Mouse (Mus musculus): ENCODE measurements around the gene Lpin3. TPM values are rescaled to one million over a fixed set of nuclear protein-coding genes. Genes with fewer than 3 reads are reported as not detected.

The Lpin3 gene
- total RNA-seq, 2 experiments from 2014 or later = 0.39 to 0.99 TPM

DNA sequence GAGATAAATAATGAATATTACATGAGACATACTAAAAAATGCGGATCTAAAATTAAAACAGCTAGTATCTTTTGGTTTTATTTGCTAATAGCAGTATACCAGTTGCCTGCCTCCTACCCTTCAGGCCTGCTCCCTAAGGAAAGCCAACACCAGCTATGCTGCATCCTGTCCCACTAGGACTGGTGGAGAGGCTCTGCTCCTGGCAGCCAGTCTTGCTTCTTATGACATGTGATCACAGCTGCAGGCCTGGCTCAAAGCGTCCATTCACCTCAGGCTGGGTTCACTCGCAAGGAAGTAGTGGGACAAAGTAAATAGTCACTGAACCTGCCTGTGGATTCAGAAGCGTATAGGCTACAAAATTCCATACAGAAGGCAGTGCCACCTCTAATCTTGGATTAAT is 3.4 kb downstream of the Lpin3 start:
- intact Hi-C loops (cut with DNase I) = loop anchor here (10.0 kb wide), 1 partner anchor 1829 kb away; no protein-coding TSS in a partner anchor
- peak in 1 of 2 experiments; percentile 36 for DNase-seq (ENCODE audit: low spot score in 2 of 2)

DNA sequence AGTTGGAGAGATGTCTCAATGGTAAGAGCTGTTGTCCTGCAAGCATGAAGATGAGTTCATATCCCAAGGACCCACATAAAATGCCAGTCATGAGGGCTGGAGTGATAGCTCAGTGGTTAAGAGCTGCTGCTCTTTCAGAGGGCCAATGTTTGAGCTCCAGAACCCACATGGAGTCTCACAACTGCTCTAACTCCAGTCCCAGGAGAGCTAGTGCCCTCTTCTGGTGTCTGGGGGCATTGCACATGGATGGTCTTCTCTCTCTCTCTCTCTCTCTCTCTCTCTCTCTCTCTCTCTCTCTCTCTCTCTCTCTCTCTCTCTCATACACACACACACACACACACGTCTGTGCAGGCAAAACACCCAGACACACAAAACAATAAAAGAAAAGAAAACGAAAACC is 4.4 kb downstream of the Lpin3 start:
- peak in 1 of 2 experiments; percentile 20 for DNase-seq (ENCODE audit: low spot score in 2 of 2)
- intact Hi-C loops (cut with DNase I) = loop anchor here (10.0 kb wide), 1 partner anchor 1830 kb away; no protein-coding TSS in a partner anchor

GRCm38 (mm10) chr2:160886221-160886620 is 5.8 kb downstream of the Lpin3 start:
- intact Hi-C loops (cut with DNase I) = loop anchor here (2.0 to 10.0 kb wide), 3 partner anchors 125 to 1831 kb away; partner anchors contain the start of gene Plcg1
- no peak for DNase-seq (ENCODE audit: low spot score in 2 of 2)

DNA sequence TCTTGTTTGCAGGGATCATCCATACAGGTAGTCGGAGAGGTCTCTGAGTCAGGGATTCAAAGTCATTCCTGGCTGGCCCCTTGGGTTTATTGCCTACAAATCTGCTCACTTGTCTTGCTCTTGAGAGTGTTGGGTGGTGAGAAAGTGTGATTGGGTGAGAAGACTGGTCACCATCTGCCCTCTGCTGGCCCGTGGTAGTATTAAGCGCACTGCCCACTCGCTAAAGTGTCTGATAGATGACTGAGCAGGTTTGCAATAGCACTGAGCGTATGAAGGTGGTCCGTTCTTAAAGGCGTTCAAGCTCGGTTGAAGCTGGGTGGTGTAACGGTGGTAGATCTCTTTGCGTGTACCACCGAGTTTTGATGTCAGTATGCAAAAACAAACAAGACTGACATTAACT is 6.8 kb downstream of the Lpin3 start:
- peak; percentile 84 to 87 for DNase-seq (ENCODE audit: low spot score in 2 of 2)
- intact Hi-C loops (cut with DNase I) = loop anchor here (1.0 to 10.0 kb wide), 4 partner anchors 126 to 1832 kb away; partner anchors contain the start of gene Plcg1

DNA sequence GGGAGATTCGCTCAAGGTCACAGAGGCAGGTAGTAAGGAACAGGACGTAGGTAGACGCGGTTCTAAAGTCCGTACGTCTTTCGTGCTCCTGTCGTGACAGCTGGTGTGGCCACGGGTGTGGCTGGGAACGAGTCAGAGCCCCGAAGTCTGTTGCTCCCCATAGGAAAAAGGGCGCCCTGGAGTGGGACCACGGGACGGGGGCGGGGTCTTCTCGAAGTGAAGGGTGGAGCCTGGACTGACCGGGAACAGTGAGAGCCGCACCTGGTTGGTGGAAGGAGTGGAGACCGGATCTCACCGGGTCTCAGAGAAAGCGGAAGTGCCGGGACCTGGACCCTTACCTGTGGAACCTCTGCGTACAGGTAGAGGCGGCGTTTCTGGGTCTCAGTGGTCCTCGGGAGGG is 7.4 kb downstream of the Lpin3 start:
- intact Hi-C loops (cut with DNase I) = loop anchor here (1.0 to 10.0 kb wide), 4 partner anchors 127 to 1833 kb away; partner anchors contain the start of gene Plcg1
- no peak for DNase-seq (ENCODE audit: low spot score in 2 of 2)

DNA sequence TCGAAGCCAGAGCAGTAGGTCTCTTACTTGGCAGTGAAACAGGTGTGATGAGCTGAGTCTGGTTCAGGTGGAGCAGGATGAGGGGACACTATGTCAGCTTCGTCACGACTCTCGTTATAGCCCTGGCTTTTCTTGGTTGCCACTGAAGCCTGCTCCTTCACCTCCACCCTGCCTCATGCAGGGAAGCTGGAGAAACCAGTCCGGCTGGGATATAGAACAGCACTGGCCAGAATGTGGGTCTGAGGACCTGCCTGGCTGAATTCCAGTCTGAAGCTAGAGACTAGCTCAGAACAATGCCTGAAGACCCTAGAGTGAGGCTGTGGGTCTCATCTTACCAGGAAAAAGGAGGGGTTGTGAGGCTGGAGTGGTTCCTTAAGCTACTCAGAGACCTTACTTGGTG is 10.6 kb downstream of the Lpin3 start:
- intact Hi-C loops (cut with DNase I) = no loop called here
- DNase-seq (ENCODE audit: low spot score in 2 of 2) = no peak

GRCm38 (mm10) chr2:160891697-160892096 is 11.2 kb downstream of the Lpin3 start:
- no peak for DNase-seq (ENCODE audit: low spot score in 2 of 2)
- intact Hi-C loops (cut with DNase I) = no loop called here

DNA sequence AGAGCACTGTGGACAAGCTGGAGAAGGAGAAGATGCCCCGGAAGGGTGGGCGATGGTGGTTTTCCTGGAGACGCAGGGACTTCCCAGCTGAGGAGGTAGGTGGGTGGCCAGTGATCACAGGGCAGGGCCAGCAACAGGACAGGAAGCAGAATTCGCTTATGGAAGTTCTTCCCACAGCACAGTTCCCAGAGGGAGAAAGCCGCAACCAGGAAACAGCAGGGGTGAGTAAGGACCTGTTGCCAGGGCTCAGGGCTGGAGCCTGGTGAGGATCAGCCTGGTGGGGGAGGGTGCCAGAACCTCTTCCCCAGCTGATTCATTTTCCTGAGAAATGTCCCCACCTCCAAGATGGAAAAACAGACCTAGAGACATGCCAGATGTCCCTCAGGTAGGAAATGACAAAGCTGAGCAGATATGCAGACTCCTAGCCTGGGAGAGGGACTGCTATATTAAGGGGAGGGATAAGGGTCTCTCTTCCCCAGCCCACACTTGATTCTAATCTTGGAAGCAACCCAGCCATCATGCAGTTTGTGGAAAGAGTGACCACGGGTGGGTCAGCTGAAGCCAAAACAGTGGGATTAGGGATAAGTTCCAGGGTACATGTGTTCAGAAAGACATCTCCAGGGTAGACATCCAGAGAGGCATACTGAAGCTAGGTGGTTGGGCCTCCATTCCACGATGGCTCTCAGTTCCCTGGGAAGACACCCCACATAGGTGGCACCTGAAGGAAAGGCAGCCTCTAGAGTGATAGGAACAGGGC is 21.4 kb downstream of the Lpin3 start:
- intact Hi-C loops (cut with DNase I) = no loop called here

DNA sequence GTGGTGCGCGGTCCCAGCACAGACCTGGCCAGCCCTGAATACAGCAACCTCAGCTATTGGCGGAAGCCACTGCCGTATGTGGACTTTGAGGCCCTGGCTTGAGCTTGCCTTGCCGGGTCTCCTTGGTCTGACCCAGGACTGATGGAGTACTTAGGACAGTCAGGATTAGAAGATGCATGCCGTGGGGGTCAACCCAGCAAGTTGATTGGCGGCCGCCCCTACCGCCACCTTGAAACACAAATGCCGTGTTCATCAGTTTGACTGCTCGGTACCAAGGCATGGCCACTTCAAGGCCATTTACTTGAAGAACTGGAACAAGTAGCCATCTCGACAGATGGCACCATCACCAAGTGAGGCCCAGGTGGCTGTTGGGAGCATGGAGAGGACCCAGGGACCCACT is 24.8 kb downstream of the Lpin3 start:
- no peak for DNase-seq (ENCODE audit: low spot score in 2 of 2)
- intact Hi-C loops (cut with DNase I) = no loop called here

More for the DNA sequence above, 21.4 kb downstream of the Lpin3 start:
- DNase-seq (ENCODE audit: low spot score in 2 of 2) = no peak

- intact Hi-C loops (cut with DNase I) = no loop called here
- no peak for DNase-seq (ENCODE audit: low spot score in 2 of 2)
Measured at GRCm38 (mm10) chr2:160906101-160906500, 25.6 kb downstream of the Lpin3 start.

DNA sequence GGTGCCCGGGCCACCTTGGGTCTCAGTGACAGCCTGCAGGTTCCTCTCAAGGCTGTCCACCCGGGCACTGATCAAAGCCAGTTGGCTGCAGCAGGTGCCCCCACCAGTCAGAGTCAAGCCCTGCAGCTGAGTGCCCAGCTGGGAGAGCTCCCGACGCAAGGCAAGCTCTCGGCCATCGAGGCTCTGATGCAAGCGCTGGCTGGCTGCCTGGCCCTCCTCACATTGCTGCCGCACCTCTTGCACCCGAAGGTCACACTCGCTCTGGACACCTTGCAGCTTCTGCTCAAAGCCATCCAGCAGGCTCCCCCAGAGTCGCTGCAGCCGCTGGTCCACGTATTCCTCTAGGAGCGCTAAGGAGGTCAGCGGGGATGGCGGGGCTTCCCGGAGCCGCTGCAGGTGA is 28.1 kb downstream of the Lpin3 start:
- intact Hi-C loops (cut with DNase I) = no loop called here
- DNase-seq (ENCODE audit: low spot score in 2 of 2) = no peak

DNA sequence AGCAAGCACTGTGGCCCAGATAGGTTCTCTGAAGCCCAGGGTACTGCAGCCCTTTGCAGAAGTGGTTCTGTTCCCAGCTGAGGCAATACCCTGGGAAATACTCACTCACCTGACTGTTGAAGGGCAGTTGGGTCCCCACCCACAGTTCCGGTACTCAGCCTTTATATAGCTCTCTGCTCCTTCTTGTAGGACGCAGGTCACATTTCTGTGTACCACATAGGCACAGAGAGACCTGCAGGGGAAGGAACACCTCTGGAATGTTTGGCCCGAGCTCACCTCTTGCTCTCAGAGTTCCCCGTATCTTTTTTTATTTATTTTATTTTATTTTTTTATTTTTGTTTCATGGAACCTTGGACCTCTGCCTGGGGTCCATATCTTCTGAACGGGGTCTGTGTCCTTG is 30.2 kb downstream of the Lpin3 start:
- DNase-seq (ENCODE audit: low spot score in 2 of 2) = no peak
- intact Hi-C loops (cut with DNase I) = no loop called here

- DNase-seq (ENCODE audit: low spot score in 2 of 2) = no peak
- intact Hi-C loops (cut with DNase I) = no loop called here
Measured at GRCm38 (mm10) chr2:160911558-160912201, 31.2 kb downstream of the Lpin3 start.

- intact Hi-C loops (cut with DNase I) = no loop called here
- no peak for DNase-seq (ENCODE audit: low spot score in 2 of 2)
Measured at GRCm38 (mm10) chr2:160912231-160912671, 31.8 kb downstream of the Lpin3 start, which contains the start of gene Emilin3. TSS of gene Emilin3 (minus strand) at chr2:160912328.

DNA sequence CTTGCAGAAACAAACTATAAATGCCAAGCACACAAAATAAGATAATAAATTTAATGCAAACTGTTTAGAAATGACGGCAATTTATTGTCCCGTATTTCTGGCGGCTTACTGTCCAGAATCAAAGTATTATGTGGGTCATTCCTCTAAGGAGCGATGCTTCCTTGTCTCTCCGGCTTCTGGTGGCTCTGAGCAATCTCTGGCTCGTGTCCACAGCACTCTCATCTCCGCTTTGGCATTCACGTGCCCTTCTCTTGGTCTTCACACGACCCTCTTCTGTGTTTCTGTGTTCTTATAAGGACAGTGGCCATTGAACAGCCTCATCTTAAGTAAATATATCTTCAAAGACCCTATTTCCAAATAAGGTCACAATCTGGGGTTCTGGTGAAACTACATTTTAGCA is 34.2 kb downstream of the Lpin3 start:
- intact Hi-C loops (cut with DNase I) = no loop called here
- no peak for DNase-seq (ENCODE audit: low spot score in 2 of 2)

GRCm38 (mm10) chr2:160915821-160916610 is 35.5 kb downstream of the Lpin3 start:
- intact Hi-C loops (cut with DNase I) = no loop called here
- DNase-seq (ENCODE audit: low spot score in 2 of 2) = peak; percentile 12 to 35

GRCm38 (mm10) chr2:160916714-160917113 is 36.2 kb downstream of the Lpin3 start:
- DNase-seq (ENCODE audit: low spot score in 2 of 2) = no peak
- intact Hi-C loops (cut with DNase I) = no loop called here

- peak in 1 of 2 experiments; percentile 49 for DNase-seq (ENCODE audit: low spot score in 2 of 2)
Measured at GRCm38 (mm10) chr2:160917313-160917712, 36.8 kb downstream of the Lpin3 start.

DNA sequence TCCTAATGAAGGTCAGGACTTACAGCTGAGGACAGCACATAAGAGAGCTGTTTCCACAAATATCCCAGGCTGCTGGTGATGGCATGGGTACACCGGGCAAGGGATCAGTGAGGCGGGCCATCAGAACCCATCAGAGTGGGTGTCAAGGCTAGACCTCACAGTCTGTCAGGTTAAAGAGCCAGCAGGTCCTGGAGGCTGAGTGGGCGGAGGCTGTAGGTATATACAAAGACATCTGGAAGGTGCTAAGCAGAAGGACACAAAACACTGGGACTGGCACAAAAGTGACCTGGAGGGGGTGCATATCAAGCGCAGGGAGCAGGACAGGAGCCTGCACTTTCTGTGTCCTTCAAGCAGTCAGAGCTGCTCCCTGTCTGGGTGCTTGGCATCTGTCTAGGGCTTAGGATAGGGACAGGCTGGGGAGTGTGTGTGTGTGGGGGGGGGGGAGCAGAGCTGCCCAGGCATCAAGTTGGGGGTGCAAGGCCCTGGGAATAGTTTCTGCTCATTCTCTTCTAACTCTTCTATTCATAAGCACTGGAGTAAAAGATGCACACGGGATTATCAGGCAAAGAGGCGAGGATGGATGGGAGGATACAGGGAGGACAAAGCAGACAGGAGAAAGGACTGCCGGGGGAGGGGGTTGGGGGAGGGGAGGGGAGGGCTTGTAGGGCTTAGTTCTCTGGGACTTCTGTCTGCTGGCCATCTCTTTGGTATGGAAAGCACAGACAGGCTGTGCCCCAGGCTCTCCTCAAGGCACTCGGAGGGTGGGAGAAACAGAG is 37.9 kb downstream of the Lpin3 start:
- intact Hi-C loops (cut with DNase I) = no loop called here
- no peak for DNase-seq (ENCODE audit: low spot score in 2 of 2)

More at GRCm38 (mm10) chr2:160917313-160917712, 36.8 kb downstream of the Lpin3 start:
- intact Hi-C loops (cut with DNase I) = no loop called here
